8 mouse cellular contexts compared by ENCODE assay signal in the genomic region with DNA sequence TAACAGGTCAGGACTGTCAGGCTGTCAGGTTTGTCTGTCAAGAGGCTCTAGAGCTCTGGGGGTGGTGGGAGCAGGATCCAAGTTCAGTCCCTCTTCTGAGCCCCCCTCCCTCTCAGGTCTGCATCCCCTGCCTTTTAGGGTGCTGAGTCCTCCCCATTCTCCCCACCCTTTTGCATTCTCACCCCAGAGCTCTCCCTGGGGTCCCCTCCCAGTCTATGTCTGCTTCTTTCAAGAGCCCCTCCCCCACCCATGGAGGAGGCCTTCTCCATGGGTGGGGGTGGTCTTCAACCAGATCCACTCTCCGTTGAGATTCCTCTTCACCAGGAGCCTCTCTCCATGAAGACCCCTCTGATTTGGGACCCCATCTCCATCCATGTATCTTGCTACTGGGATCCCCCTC. TPM values are rescaled to one million over a fixed set of nuclear protein-coding genes. Genes with fewer than 3 reads are reported as not detected.
DNase-seq lines count a peak whose midpoint lies in the region; ATAC-seq and TF ChIP-seq lines count a peak whose summit lies in the region.

No protein-coding gene starts in this region.

- no peak for TF ChIP-seq CTCF in kidney, postnatal 0 days (IDR thresholded peaks at IDR 0.05; ENCODE audit: low read depth)
- no peak for TF ChIP-seq CTCF in hindbrain, postnatal 0 days (IDR thresholded peaks at IDR 0.05; ENCODE audit: low read depth)

- intact Hi-C loops in left cerebral cortex, postnatal 14 days (cut with DNase I) = loop anchor here (5.0 kb wide), 1 partner anchor 37 kb away; no protein-coding TSS in a partner anchor

- WGBS in kidney, postnatal 0 days = 27% methylated on average over 1 of the region's 1 CpGs
- 36% methylated on average over 1 of the region's 1 CpGs for WGBS in embryonic facial prominence, embryonic 14.5 days
- 29% methylated on average over 1 of the region's 1 CpGs for WGBS in hindbrain, postnatal 0 days
- 25% methylated on average over 1 of the region's 1 CpGs for WGBS in midbrain, embryonic 16.5 days

- peak overlapping the region; percentile 99; the same call in 1 of the 2 replicates for H3K27ac ChIP-seq in kidney, postnatal 0 days
- peak overlapping the region; percentile 99 for H3K27ac ChIP-seq in embryonic facial prominence, embryonic 14.5 days (replicated peaks; ENCODE audit: low read depth, low read length)
- H3K27ac ChIP-seq in hindbrain, postnatal 0 days = peak overlapping the region; percentile 98
- H3K27ac ChIP-seq in midbrain, embryonic 16.5 days (ENCODE audit: low read length) = peak overlapping the region; percentile 99

- no peaks in the 10 kb centered on the region for H3K9me3 ChIP-seq in kidney, postnatal 0 days (replicated peaks; ENCODE audit: low read length)
- H3K9me3 ChIP-seq in embryonic facial prominence, embryonic 14.5 days (ENCODE audit: control insufficient read depth, low read length) = no peaks in the 10 kb centered on the region
- no peaks in the 10 kb centered on the region for H3K9me3 ChIP-seq in hindbrain, postnatal 0 days (ENCODE audit: low read length)
- no peaks in the 10 kb centered on the region for H3K9me3 ChIP-seq in midbrain, embryonic 16.5 days (replicated peaks; ENCODE audit: control insufficient read depth, low read length, poor library complexity, severe bottlenecking)

- H3K4me1 ChIP-seq in kidney, postnatal 0 days (replicated peaks; ENCODE audit: insufficient read depth, low read length) = peaks cover 29% of the 10 kb centered on the region
- H3K4me1 ChIP-seq in embryonic facial prominence, embryonic 14.5 days (ENCODE audit: control insufficient read depth, insufficient read depth, low read length) = peaks cover 30% of the 10 kb centered on the region
- H3K4me1 ChIP-seq in hindbrain, postnatal 0 days (ENCODE audit: insufficient read depth, low read length) = peaks cover 21% of the 10 kb centered on the region
- H3K4me1 ChIP-seq in midbrain, embryonic 16.5 days (ENCODE audit: control insufficient read depth, insufficient read depth, low read length) = peaks cover 36% of the 10 kb centered on the region

- H3K4me3 ChIP-seq in kidney, postnatal 0 days (replicated peaks; ENCODE audit: low read depth, low read length) = 0 out of 2 replicates have a peak overlapping the region, but pooled peaks have one; percentile 81
- peak overlapping the region; percentile 88 for H3K4me3 ChIP-seq in embryonic facial prominence, embryonic 14.5 days (ENCODE audit: low read depth, low read length)
- peak overlapping the region; percentile 86 for H3K4me3 ChIP-seq in hindbrain, postnatal 0 days (ENCODE audit: low read length)
- H3K4me3 ChIP-seq in midbrain, embryonic 16.5 days (ENCODE audit: low read depth, low read length) = peak overlapping the region; percentile 93

- no peak for ATAC-seq in kidney, postnatal 0 days (replicated peaks; ENCODE audit: low FRiP score, low read depth)
- ATAC-seq in embryonic facial prominence, embryonic 14.5 days (ENCODE audit: low read depth) = no peak
- no peak for ATAC-seq in hindbrain, postnatal 0 days
- ATAC-seq in midbrain, embryonic 16.5 days = no peak
- no peak for ATAC-seq in frontal cortex, adult (ENCODE audit: low TSS enrichment)

- no peak for DNase-seq in kidney, postnatal 0 days (ENCODE audit: low spot score)
- DNase-seq in kidney, postnatal 14 days = no peak
- no peak for DNase-seq in embryonic facial prominence, embryonic 14.5 days (ENCODE audit: low spot score)
- no peak for DNase-seq in hindbrain, postnatal 0 days (ENCODE audit: low spot score)
- DNase-seq in layer of hippocampus, adult 8-10 months (ENCODE audit: low spot score in 2 of 2) = no peak
- DNase-seq in left cerebral cortex, postnatal 14 days (ENCODE audit: low spot score in 2 of 2) = no peak

- H3K9ac ChIP-seq in kidney, postnatal 0 days (ENCODE audit: low read depth, low read length) = no peak overlapping the region; the same call in 1 of the 2 replicates
- H3K9ac ChIP-seq in embryonic facial prominence, embryonic 14.5 days (ENCODE audit: low read depth, low read length) = peak overlapping the region; percentile 100
- peak overlapping the region; percentile 99 for H3K9ac ChIP-seq in hindbrain, postnatal 0 days (replicated peaks; ENCODE audit: low read length)
- H3K9ac ChIP-seq in midbrain, embryonic 16.5 days (ENCODE audit: low read depth, low read length) = peak overlapping the region; percentile 99

- H3K4me2 ChIP-seq in kidney, postnatal 0 days (ENCODE audit: low read length) = peak overlapping the region; percentile 68
- H3K4me2 ChIP-seq in embryonic facial prominence, embryonic 14.5 days (ENCODE audit: low read depth, low read length) = peak overlapping the region; percentile 96
- H3K4me2 ChIP-seq in hindbrain, postnatal 0 days (ENCODE audit: low read depth, low read length) = peak overlapping the region; percentile 88
- H3K4me2 ChIP-seq in midbrain, embryonic 16.5 days (ENCODE audit: low read length) = peak overlapping the region; percentile 100

- H3K27me3 ChIP-seq in kidney, postnatal 0 days (ENCODE audit: insufficient read depth, low read length) = no peaks in the 10 kb centered on the region
- no peaks in the 10 kb centered on the region for H3K27me3 ChIP-seq in embryonic facial prominence, embryonic 14.5 days (replicated peaks; ENCODE audit: control insufficient read depth, insufficient read depth, low read length)
- H3K27me3 ChIP-seq in hindbrain, postnatal 0 days (ENCODE audit: insufficient read depth, low read length) = no peaks in the 10 kb centered on the region
- no peaks in the 10 kb centered on the region for H3K27me3 ChIP-seq in midbrain, embryonic 16.5 days (ENCODE audit: control insufficient read depth, insufficient read depth, low read depth, low read length)

- H3K36me3 ChIP-seq in kidney, postnatal 0 days (ENCODE audit: insufficient read depth, low read length) = no peaks in the 10 kb centered on the region
- H3K36me3 ChIP-seq in embryonic facial prominence, embryonic 14.5 days (ENCODE audit: control insufficient read depth, insufficient read depth, low read length) = no peaks in the 10 kb centered on the region
- no peaks in the 10 kb centered on the region for H3K36me3 ChIP-seq in hindbrain, postnatal 0 days (ENCODE audit: insufficient read depth, low read length)
- H3K36me3 ChIP-seq in midbrain, embryonic 16.5 days (ENCODE audit: control insufficient read depth, insufficient read depth, low read length) = no peaks in the 10 kb centered on the region

RNA-seq across cellular contexts. Expression of a gene that starts 0.7 kb away (rescaled TPM):
- 31.4 and 33.8 TPM in 2 replicates for polyA plus RNA-seq in kidney, postnatal 0 days (2015; fragmentation: Nextera tagmentation; extraction: Ambion mirVana)
- 63.0 and 66.0 TPM in 2 replicates for polyA plus RNA-seq in embryonic facial prominence, embryonic 14.5 days (2014; fragmentation: Nextera tagmentation; extraction: Ambion mirVana)
- 188 and 206 TPM in 2 replicates for total RNA-seq in hindbrain, postnatal 0 days (2014; rRNA removed)
- 44.8 and 55.9 TPM in 2 replicates for polyA plus RNA-seq in hindbrain, postnatal 0 days (2015; fragmentation: Nextera tagmentation; extraction: Ambion mirVana)
- polyA plus RNA-seq in midbrain, embryonic 16.5 days (2015; fragmentation: Nextera tagmentation; extraction: Ambion mirVana) = 69.8 and 77.9 TPM in 2 replicates
- 100 to 1,000 TPM; 266 to 288 (median 278) TPM for total RNA-seq in layer of hippocampus, adult 8-10 months (2022)
- 100 to 1,000 TPM; 244 to 245 TPM for total RNA-seq in left cerebral cortex, postnatal 14 days (2021)

RNA-seq across cellular contexts. Expression of a gene that starts 54.8 kb away (rescaled TPM):
- polyA plus RNA-seq in kidney, postnatal 0 days (2015; fragmentation: Nextera tagmentation; extraction: Ambion mirVana) = 4.5 and 4.7 TPM in 2 replicates
- 11.7 and 13.0 TPM in 2 replicates for polyA plus RNA-seq in embryonic facial prominence, embryonic 14.5 days (2014; fragmentation: Nextera tagmentation; extraction: Ambion mirVana)
- 39.2 and 50.5 TPM in 2 replicates for total RNA-seq in hindbrain, postnatal 0 days (2014; rRNA removed)
- 28.2 and 28.3 TPM in 2 replicates for polyA plus RNA-seq in hindbrain, postnatal 0 days (2015; fragmentation: Nextera tagmentation; extraction: Ambion mirVana)
- polyA plus RNA-seq in midbrain, embryonic 16.5 days (2015; fragmentation: Nextera tagmentation; extraction: Ambion mirVana) = 25.0 and 28.4 TPM in 2 replicates
- 10 to 100 TPM; 21.2 to 24.0 (median 23.4) TPM for total RNA-seq in layer of hippocampus, adult 8-10 months (2022)
- total RNA-seq in left cerebral cortex, postnatal 14 days (2021) = 10 to 100 TPM; 24.5 to 28.5 TPM
